Mouse (Mus musculus) C2C12 (cell line): ENCODE data around the gene Adamts9.

Experiments
- CTCF ChIP-seq: IDR thresholded peaks from one replicate; pipeline ENCODE4 v1.5.1; 2011; ENCODE audit not compliant: control insufficient read depth, insufficient read depth, insufficient read length
- MAX ChIP-seq: IDR thresholded peaks from one replicate; pipeline ENCODE4 v1.6.1; 2011; ENCODE audit warnings: mild to moderate bottlenecking, control low read depth
- USF1 ChIP-seq: IDR thresholded peaks from one replicate; pipeline ENCODE4 v1.6.1; 2011; ENCODE audit warnings: low read depth, mild to moderate bottlenecking, control low read depth, moderate library complexity

- TF ChIP-seq CTCF (no peak), MAX (no peak), USF1 (no peak)
These were observed 875 bp upstream of the Adamts9 start for GRCm38 (mm10) chr6:92944048-92944685.
